Mouse (Mus musculus) liver, embryonic 16.5 days (tissue): ENCODE measurements around the gene Map1b. TPM values are rescaled to one million over a fixed set of nuclear protein-coding genes. Genes with fewer than 3 reads are reported as not detected.

Source experiments
- ATAC-seq: fragments of 200-750 bp; cut with Nextera tagmentation; 2 replicates; pipeline ENCODE4 v1.8.0; 2017; ENCODE audit warnings: low read depth, mild to moderate bottlenecking, moderate number of reproducible peaks, moderate library complexity
- H3K27ac ChIP-seq: fragments of 300-500 bp; sonication (generic); 2 replicates; pipeline ENCODE4 v1.5.1; 2014; ENCODE audit warnings: mild to moderate bottlenecking, low read length
- H3K27me3 ChIP-seq: fragments of 300-500 bp; sonication (generic); 2 replicates; pipeline ENCODE4 v1.6.1; 2014; ENCODE audit warnings: low read depth, low read length, mixed read lengths; ENCODE audit not compliant: control insufficient read depth, insufficient read depth
- H3K36me3 ChIP-seq: fragments of 300-500 bp; sonication (generic); 2 replicates; pipeline ENCODE4 v1.6.1; 2014; ENCODE audit warnings: mild to moderate bottlenecking; ENCODE audit not compliant: control insufficient read depth, insufficient read depth
- H3K4me1 ChIP-seq: fragments of 300-500 bp; sonication (generic); 2 replicates; pipeline ENCODE4 v1.6.1; 2014; ENCODE audit warnings: low read depth, low read length, mixed read lengths; ENCODE audit not compliant: control insufficient read depth
- H3K4me2 ChIP-seq: fragments of 300-500 bp; sonication (generic); 2 replicates; pipeline ENCODE4 v1.6.1; 2014; ENCODE audit warnings: low read depth, low read length, mixed read lengths
- H3K4me3 ChIP-seq: fragments of 300-500 bp; sonication (generic); 2 replicates; pipeline ENCODE4 v1.5.1; 2014; ENCODE audit warnings: low read depth, mild to moderate bottlenecking, low read length
- H3K9ac ChIP-seq: fragments of 300-500 bp; sonication (generic); 2 replicates; pipeline ENCODE4 v1.6.1; 2014; ENCODE audit warnings: low read depth, low read length
- H3K9me3 ChIP-seq: fragments of 300-500 bp; sonication (generic); replicated peaks from 2 replicates; pipeline ENCODE4 v1.6.1; 2016; ENCODE audit warnings: low read length; ENCODE audit not compliant: control insufficient read depth
- WGBS: fragments of 180-500 bp; shearing (Covaris S2); extraction: QIAGEN DNeasy Blood & Tissue Kit; methylation state at CpG from one replicate; pipeline ENCODE4 v1.1.7; 2014; ENCODE audit not compliant: insufficient replicate concordance; 5-methylcytosine and 5-hydroxymethylcytosine counted together
- polyA plus RNA-seq: library from polyadenylated mRNA; unstranded; fragments of >200 nt; fragmentation: Nextera tagmentation; extraction: Ambion mirVana; gene quantifications from 2 replicates; pipeline ENCODE4 v1.2.1, GENCODE M21; 2015

Gene Map1b
- polyA plus RNA-seq, 1 experiment from 2014 or later, result 2.9 TPM

DNA sequence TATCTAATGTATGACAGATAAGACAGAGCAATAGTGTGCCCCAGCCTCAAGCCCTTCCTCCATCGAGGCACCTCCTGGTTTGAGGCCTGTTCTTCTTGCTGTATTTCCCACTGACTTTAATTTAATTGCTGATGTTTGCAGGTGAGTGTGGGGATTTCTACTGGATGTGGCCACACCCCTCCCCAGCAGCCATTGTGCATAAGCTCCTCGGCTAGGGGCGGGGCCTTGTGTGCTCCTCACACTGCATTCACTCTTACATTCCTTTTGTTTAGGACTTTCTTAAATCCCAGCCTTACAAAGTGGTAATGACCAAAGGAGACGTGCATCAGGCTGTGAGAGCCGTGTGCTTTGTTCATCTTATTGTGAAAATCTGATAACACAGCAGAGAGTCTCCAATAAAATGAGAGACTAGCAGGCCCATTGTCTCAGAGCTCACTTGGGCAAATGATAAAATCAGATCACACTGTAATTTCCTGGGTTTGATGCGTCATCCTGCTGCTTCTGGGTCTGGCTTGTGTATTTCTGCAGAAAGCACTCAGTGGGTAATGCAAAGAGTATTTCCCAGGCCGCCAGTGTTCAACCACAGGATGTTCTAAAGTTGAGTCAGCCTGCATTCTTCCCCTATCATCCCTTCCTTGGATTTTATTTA lies 131.7 kb downstream of the Map1b start:
- no peaks in the 10 kb centered on the region for H3K27me3 ChIP-seq
- no peaks in the 10 kb centered on the region for H3K4me1 ChIP-seq
- H3K9ac ChIP-seq, result no peak overlapping the region
- no peaks in the 10 kb centered on the region for H3K36me3 ChIP-seq
- no peak for ATAC-seq
- H3K4me2 ChIP-seq, result no peak overlapping the region
- 72% methylated on average over 7 of the region's 7 CpGs for WGBS
- H3K27ac ChIP-seq, result no peak overlapping the region
- no peak overlapping the region for H3K4me3 ChIP-seq
- H3K9me3 ChIP-seq, result no peaks in the 10 kb centered on the region

- Histone ChIP-seq H3K36me3 (no peaks in the 10 kb centered on the region; the same call in 1 of the 2 replicates), H3K27me3 (no peaks in the 10 kb centered on the region), H3K4me2 (no peak overlapping the region), H3K27ac (no peak overlapping the region), H3K4me3 (no peak overlapping the region), H3K9me3 (no peaks in the 10 kb centered on the region), H3K4me1 (no peaks in the 10 kb centered on the region), H3K9ac (no peak overlapping the region)
- 41% methylated on average over 6 of the region's 6 CpGs for WGBS
- no peak for ATAC-seq
Measured at GRCm38 (mm10) chr13:99382373-99382772, 134.0 kb downstream of the Map1b start.

GRCm38 (mm10) chr13:99378223-99378622 lies 138.1 kb downstream of the Map1b start:
- ATAC-seq, result no peak
- Histone ChIP-seq H3K4me2 (no peak overlapping the region), H3K4me3 (no peak overlapping the region), H3K36me3 (no peaks in the 10 kb centered on the region; the same call in 1 of the 2 replicates), H3K27ac (no peak overlapping the region), H3K4me1 (no peaks in the 10 kb centered on the region), H3K9me3 (no peaks in the 10 kb centered on the region), H3K9ac (no peak overlapping the region), H3K27me3 (no peaks in the 10 kb centered on the region)
- WGBS, result 81% methylated on average over 1 of the region's 1 CpGs

GRCm38 (mm10) chr13:99377055-99377454 lies 139.3 kb downstream of the Map1b start:
- Histone ChIP-seq H3K27me3 (no peaks in the 10 kb centered on the region), H3K4me1 (no peaks in the 10 kb centered on the region), H3K4me3 (no peak overlapping the region), H3K27ac (no peak overlapping the region), H3K4me2 (no peak overlapping the region), H3K9ac (no peak overlapping the region), H3K9me3 (no peaks in the 10 kb centered on the region), H3K36me3 (no peaks in the 10 kb centered on the region; the same call in 1 of the 2 replicates)
- 66% methylated on average over 6 of the region's 6 CpGs for WGBS
- no peak for ATAC-seq

DNA sequence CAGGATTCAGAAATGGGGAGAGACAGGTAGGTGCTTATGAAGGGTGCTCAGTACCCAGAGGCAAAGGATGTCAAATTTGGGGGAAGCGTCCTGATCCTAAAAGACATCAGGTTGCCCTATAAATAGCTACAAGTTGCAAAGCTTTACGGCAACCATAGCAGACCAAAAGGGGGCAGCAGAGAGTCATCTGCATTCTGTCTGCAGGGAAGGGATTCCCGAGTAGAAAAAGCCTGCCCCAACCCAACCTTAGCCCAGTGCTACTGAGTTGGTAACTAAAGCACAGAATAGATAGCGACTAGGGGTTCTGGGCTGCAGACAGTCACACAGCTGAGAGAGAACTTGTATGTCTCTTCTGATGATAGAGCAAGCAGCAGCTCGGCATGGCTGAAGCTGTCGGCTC lies 140.8 kb downstream of the Map1b start:
- no peaks in the 10 kb centered on the region for H3K9me3 ChIP-seq
- ATAC-seq, result no peak
- no peaks in the 10 kb centered on the region for H3K27me3 ChIP-seq
- H3K27ac ChIP-seq, result no peak overlapping the region
- H3K36me3 ChIP-seq, result no peaks in the 10 kb centered on the region; the same call in 1 of the 2 replicates
- H3K4me2 ChIP-seq, result no peak overlapping the region
- no peak overlapping the region for H3K4me3 ChIP-seq
- 34% methylated on average over 6 of the region's 6 CpGs for WGBS
- H3K4me1 ChIP-seq, result no peaks in the 10 kb centered on the region
- no peak overlapping the region for H3K9ac ChIP-seq

- H3K9me3 ChIP-seq, result no peaks in the 10 kb centered on the region
- no peak for ATAC-seq
- H3K9ac ChIP-seq, result no peak overlapping the region
- H3K4me3 ChIP-seq, result no peak overlapping the region
- no peaks in the 10 kb centered on the region for H3K27me3 ChIP-seq
- WGBS, result 82% methylated on average over 4 of the region's 4 CpGs
- H3K27ac ChIP-seq, result no peak overlapping the region
- H3K4me1 ChIP-seq, result no peaks in the 10 kb centered on the region
- no peak overlapping the region for H3K4me2 ChIP-seq
- H3K36me3 ChIP-seq, result no peaks in the 10 kb centered on the region
Measured at GRCm38 (mm10) chr13:99374191-99374590, 142.1 kb downstream of the Map1b start.

- no peaks in the 10 kb centered on the region for H3K27me3 ChIP-seq
- H3K9me3 ChIP-seq, result no peaks in the 10 kb centered on the region
- H3K4me1 ChIP-seq, result no peaks in the 10 kb centered on the region
- no peak overlapping the region for H3K27ac ChIP-seq
- H3K4me2 ChIP-seq, result no peak overlapping the region
- H3K36me3 ChIP-seq, result no peaks in the 10 kb centered on the region
- no peak overlapping the region for H3K4me3 ChIP-seq
- no peak for ATAC-seq
- 73% methylated on average over 7 of the region's 7 CpGs for WGBS
- H3K9ac ChIP-seq, result no peak overlapping the region
Measured at GRCm38 (mm10) chr13:99373684-99374083, 142.7 kb downstream of the Map1b start.

Other genes with a start within 250 kb of the Map1b start
- 23.0 and 23.8 TPM in 2 replicates for gene Ptcd2, start 171.8 kb downstream of the Map1b start, polyA plus RNA-seq
- gene Mrps27, start 171.8 kb downstream of the Map1b start, polyA plus RNA-seq, result 23.7 and 24.9 TPM in 2 replicates